Mouse (Mus musculus) gastrocnemius, adult 2 months (tissue): ENCODE data around the gene Grk1. TPM values are rescaled to one million over a fixed set of nuclear protein-coding genes. Genes with fewer than 3 reads are reported as not detected.
A peak's percentile ranks its signal among the peaks of the same experiment; 100 is the strongest.

Experiments used
- DNase-seq: peaks from one replicate; pipeline ENCODE4 v3.0.0; 2022
- H3K27ac ChIP-seq: fragments of 200-600 bp; 2 replicates; pipeline ENCODE4 v1.8.1; 2022; ENCODE audit warnings: mild to moderate bottlenecking
- H3K4me3 ChIP-seq: fragments of 200-600 bp; 2 replicates; pipeline ENCODE4 v1.8.1; 2022; ENCODE audit warnings: mild to moderate bottlenecking, moderate library complexity
- CTCF ChIP-seq: fragments of 200-600 bp; IDR thresholded peaks from 2 replicates; pipeline ENCODE4 v1.8.1; 2022; ENCODE audit warnings: antibody characterized with exemption, mild to moderate bottlenecking, moderate library complexity
- intact Hi-C: fragments of 180-260 bp; cut with DNase I; formaldehyde crosslinking; loops from one replicate; pipeline ENCODE4 v1.15.1; 2025
- total RNA-seq, 2 experiments: library from RNA; stranded (reverse); gene quantifications; 2 replicates each; pipeline ENCODE4 v1.2.3; 2021

Grk1 gene
- total RNA-seq, 2 experiments from 2014 or later: not detected

- no peak for DNase-seq
- Histone ChIP-seq H3K27ac (no peak overlapping the region), H3K4me3 (no peak overlapping the region)
- peak; percentile 60 for TF ChIP-seq CTCF
- intact Hi-C loops: no loop called here
These were observed 62.1 kb downstream of the Grk1 start for GRCm38 (mm10) chr8:13466989-13467388.

DNA sequence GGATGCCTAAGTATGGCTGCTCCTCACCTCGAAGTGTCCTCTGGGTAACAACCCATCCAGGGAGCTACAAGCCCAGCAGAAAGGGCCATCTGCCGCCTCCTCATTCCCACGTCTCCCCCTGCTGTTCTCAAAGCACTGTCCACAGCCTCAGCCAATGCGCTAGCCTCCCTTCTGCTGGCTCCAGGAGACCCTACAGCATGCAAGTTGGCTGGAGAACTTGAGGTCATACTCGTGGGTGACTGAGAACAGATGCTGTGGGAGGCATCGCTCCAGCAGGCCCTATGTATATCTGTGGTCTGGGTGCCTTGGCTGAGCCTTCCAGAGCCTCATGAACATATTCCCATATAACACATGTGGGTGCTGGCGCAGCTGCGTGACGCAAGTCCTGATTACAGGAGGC lies 63.9 kb downstream of the Grk1 start:
- DNase-seq: no peak
- no peak for TF ChIP-seq CTCF
- H3K27ac ChIP-seq: no peak overlapping the region
- H3K4me3 ChIP-seq: no peak overlapping the region
- intact Hi-C loops: no loop called here

GRCm38 (mm10) chr8:13471484-13471883 lies 66.6 kb downstream of the Grk1 start:
- TF ChIP-seq CTCF: no peak
- H3K27ac ChIP-seq: peak overlapping the region; percentile 89; the same call in 1 of the 2 replicates
- no peak overlapping the region for H3K4me3 ChIP-seq
- intact Hi-C loops: no loop called here
- no peak for DNase-seq

Other genes with a start within 250 kb of the Grk1 start
- gene Lamp1, start 245.9 kb upstream of the Grk1 start, total RNA-seq: 100 to 1,000 TPM; 378 to 400 TPM
- gene Grtp1, start 204.5 kb upstream of the Grk1 start, total RNA-seq: 10 to 100 TPM in 1 of 2 experiments, 1 to 10 TPM in 1; 9.7 to 20.6 TPM
- 100 to 1,000 TPM in 1 of 2 experiments, 10 to 100 TPM in 1; 44.7 to 101 TPM for gene Adprhl1, start 150.9 kb upstream of the Grk1 start, total RNA-seq
- gene Dcun1d2, start 117.0 kb upstream of the Grk1 start, total RNA-seq: 10 to 100 TPM; 76.5 to 87.0 TPM
- gene Tmco3, start 116.9 kb upstream of the Grk1 start, total RNA-seq: 10 to 100 TPM; 11.3 to 15.8 TPM
- 10 to 100 TPM; 56.8 to 60.3 TPM for gene Tfdp1, start 66.3 kb upstream of the Grk1 start, total RNA-seq
- not detected for gene Atp4b, start 8.3 kb upstream of the Grk1 start, total RNA-seq
- gene Tmem255b, start 30.1 kb downstream of the Grk1 start, total RNA-seq: 1 to 10 TPM; 2.6 to 3.1 TPM
- 10 to 100 TPM; 63.4 to 87.3 TPM for gene Gas6, start 89.4 kb downstream of the Grk1 start, total RNA-seq
- gene 1700029H14Rik, start 157.4 kb downstream of the Grk1 start, total RNA-seq: not detected